10 mouse cellular contexts compared by ENCODE assay signal in the genomic region with DNA sequence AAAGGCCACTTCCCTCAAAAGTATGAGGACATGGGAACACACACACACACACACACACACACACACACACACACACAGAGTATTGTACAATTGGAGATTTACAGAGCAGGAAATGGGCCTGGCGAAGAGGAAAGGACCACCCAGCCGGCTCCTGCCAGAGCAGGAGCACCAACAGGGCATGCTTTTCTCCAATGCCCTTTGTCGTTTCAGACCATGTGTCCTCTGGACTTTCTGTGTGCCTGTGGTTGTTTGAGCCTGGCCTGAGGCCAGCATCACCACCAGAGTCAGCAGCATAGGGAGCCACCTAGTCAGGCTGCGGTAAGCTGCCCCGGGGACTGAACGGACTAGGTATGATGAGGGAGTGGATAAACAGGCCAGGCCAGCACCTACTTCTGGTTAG. TPM values are rescaled to one million over a fixed set of nuclear protein-coding genes. Genes with fewer than 3 reads are reported as not detected.
DNase-seq lines count a peak whose midpoint lies in the region; ATAC-seq lines count a peak whose summit lies in the region.
"Had no signal": no experiment of that assay in that cellular context is flagged by ENCODE, and none has a peak within 500 bp of the region (broad histone marks: within the 10 kb centered on the region; RNA-seq: fewer than 3 reads in every experiment).

No protein-coding gene starts in this region.

- no peak overlapping the region for H3K9ac ChIP-seq in heart, embryonic 16.5 days (ENCODE audit: low read length)
- H3K9ac ChIP-seq in limb, embryonic 11.5 days (ENCODE audit: low read length), result no peak overlapping the region
- no peak overlapping the region for H3K9ac ChIP-seq in stomach, embryonic 16.5 days (ENCODE audit: low read length)

- peak; percentile 41 for DNase-seq in ovary, postnatal 36 days (ENCODE audit: low spot score)
- no peak for DNase-seq in ovary, postnatal 14 days (ENCODE audit: low spot score)
- peak; percentile 44 for DNase-seq in limb, embryonic 11.5 days (ENCODE audit: low spot score)
- no peak for DNase-seq in left cerebral cortex, postnatal 14 days (ENCODE audit: low spot score in 2 of 2)
- DNase-seq in spleen, adult 12 weeks (ENCODE audit: low spot score), result no peak
- no peak for DNase-seq in left cerebral cortex, postnatal 25 days (ENCODE audit: low spot score in 2 of 2)

- no peaks in the 10 kb centered on the region for H3K27me3 ChIP-seq in heart, embryonic 16.5 days (ENCODE audit: control insufficient read depth, insufficient read depth, low read length)
- H3K27me3 ChIP-seq in limb, embryonic 11.5 days (ENCODE audit: control insufficient read depth, insufficient read depth, low read length), result no peaks in the 10 kb centered on the region
- H3K27me3 ChIP-seq in stomach, embryonic 16.5 days (ENCODE audit: control insufficient read depth, insufficient read depth, low read length), result no peaks in the 10 kb centered on the region

- peak; percentile 52; the same call in 1 of the 2 replicates for ATAC-seq in heart, embryonic 16.5 days (replicated peaks; ENCODE audit: extremely low read depth, insufficient read depth, low FRiP score)
- peak; percentile 39; the same call in 1 of the 2 replicates for ATAC-seq in limb, embryonic 11.5 days (ENCODE audit: insufficient number of reproducible peaks, low FRiP score, low TSS enrichment, low read depth)
- ATAC-seq in stomach, embryonic 16.5 days (ENCODE audit: insufficient read depth, low FRiP score), result peak; percentile 68
- ATAC-seq: Patski had no signal

- intact Hi-C loops in left cerebral cortex, postnatal 14 days (cut with DNase I), result no loop called here
- intact Hi-C loops in left cerebral cortex, postnatal 25 days (cut with DNase I), result no loop called here

- H3K4me2 ChIP-seq in heart, embryonic 16.5 days (ENCODE audit: low read depth, low read length), result no peak overlapping the region
- no peak overlapping the region for H3K4me2 ChIP-seq in limb, embryonic 11.5 days (ENCODE audit: low read depth, severe bottlenecking)
- H3K4me2 ChIP-seq in stomach, embryonic 16.5 days (ENCODE audit: low read depth, low read length), result no peak overlapping the region

- no peak overlapping the region for H3K4me3 ChIP-seq in heart, embryonic 16.5 days (ENCODE audit: low read length)
- H3K4me3 ChIP-seq in limb, embryonic 11.5 days (ENCODE audit: low read depth, low read length), result no peak overlapping the region
- H3K4me3 ChIP-seq in stomach, embryonic 16.5 days (replicated peaks; ENCODE audit: low read length), result no peak overlapping the region

- H3K4me1 ChIP-seq in heart, embryonic 16.5 days (ENCODE audit: control insufficient read depth, insufficient read depth, low read length), result peaks cover 4% of the 10 kb centered on the region; the same call in 1 of the 2 replicates
- no peaks in the 10 kb centered on the region for H3K4me1 ChIP-seq in limb, embryonic 11.5 days (ENCODE audit: control insufficient read depth, insufficient read depth, low read length)
- peaks cover 4% of the 10 kb centered on the region; the same call in 1 of the 2 replicates for H3K4me1 ChIP-seq in stomach, embryonic 16.5 days (ENCODE audit: control insufficient read depth, insufficient read depth, low read length)

- no peaks in the 10 kb centered on the region for H3K9me3 ChIP-seq in heart, embryonic 16.5 days (replicated peaks; ENCODE audit: control insufficient read depth, low read length)
- H3K9me3 ChIP-seq in limb, embryonic 11.5 days (ENCODE audit: control insufficient read depth, low read length), result no peaks in the 10 kb centered on the region
- no peaks in the 10 kb centered on the region for H3K9me3 ChIP-seq in stomach, embryonic 16.5 days (replicated peaks; ENCODE audit: control insufficient read depth, low read length)

- no peaks in the 10 kb centered on the region for H3K36me3 ChIP-seq in heart, embryonic 16.5 days (ENCODE audit: control insufficient read depth, insufficient read depth)
- no peaks in the 10 kb centered on the region for H3K36me3 ChIP-seq in limb, embryonic 11.5 days (ENCODE audit: control insufficient read depth, insufficient read depth, low read length)
- no peaks in the 10 kb centered on the region for H3K36me3 ChIP-seq in stomach, embryonic 16.5 days (ENCODE audit: control insufficient read depth, insufficient read depth, low read length)

- WGBS in heart, embryonic 16.5 days, result 32% methylated on average over 6 of the region's 6 CpGs
- 30% methylated on average over 6 of the region's 6 CpGs for WGBS in limb, embryonic 11.5 days
- 25% methylated on average over 6 of the region's 6 CpGs for WGBS in stomach, embryonic 16.5 days

- H3K27ac ChIP-seq in heart, embryonic 16.5 days (ENCODE audit: low read length), result no peak overlapping the region; the same call in 1 of the 2 replicates
- H3K27ac ChIP-seq in limb, embryonic 11.5 days (replicated peaks; ENCODE audit: low read depth, low read length), result no peak overlapping the region
- H3K27ac ChIP-seq in stomach, embryonic 16.5 days (ENCODE audit: low read length), result peak overlapping the region; percentile 74

RNA-seq across cellular contexts. Expression of gene Ppp1r16b, which starts 6.4 kb away (rescaled TPM):
- polyA plus RNA-seq in heart, embryonic 16.5 days (2015; fragmentation: Nextera tagmentation; extraction: Ambion mirVana), result 7.1 and 8.2 TPM in 2 replicates
- 4.1 and 4.6 TPM in 2 replicates for polyA plus RNA-seq in limb, embryonic 11.5 days (2014; fragmentation: Nextera tagmentation; extraction: Ambion mirVana)
- 3.5 and 4.1 TPM in 2 replicates for polyA plus RNA-seq in stomach, embryonic 16.5 days (2015; fragmentation: Nextera tagmentation; extraction: Ambion mirVana)
- 10 to 100 TPM; 74.2 to 76.5 TPM for total RNA-seq in left cerebral cortex, postnatal 14 days (2021)
- 100 to 1,000 TPM; 119 to 132 TPM for total RNA-seq in left cerebral cortex, postnatal 25 days (2021)

RNA-seq across cellular contexts. Expression of gene Actr5, which starts 34.1 kb away (rescaled TPM):
- polyA plus RNA-seq in heart, embryonic 16.5 days (2015; fragmentation: Nextera tagmentation; extraction: Ambion mirVana), result 5.6 and 6.1 TPM in 2 replicates
- polyA plus RNA-seq in limb, embryonic 11.5 days (2014; fragmentation: Nextera tagmentation; extraction: Ambion mirVana), result 16.4 and 20.6 TPM in 2 replicates
- 2.7 and 3.1 TPM in 2 replicates for polyA plus RNA-seq in stomach, embryonic 16.5 days (2015; fragmentation: Nextera tagmentation; extraction: Ambion mirVana)
- total RNA-seq in left cerebral cortex, postnatal 14 days (2021), result 10 to 100 TPM in 1 of 2 experiments, 1 to 10 TPM in 1; 9.1 to 10.1 TPM
- total RNA-seq in left cerebral cortex, postnatal 25 days (2021), result 1 to 10 TPM; 7.3 to 9.6 TPM

RNA-seq across cellular contexts. Expression of gene Slc32a1, which starts 48.3 kb away (rescaled TPM):
- not detected in 2 replicates for polyA plus RNA-seq in heart, embryonic 16.5 days (2015; fragmentation: Nextera tagmentation; extraction: Ambion mirVana)
- polyA plus RNA-seq in limb, embryonic 11.5 days (2014; fragmentation: Nextera tagmentation; extraction: Ambion mirVana), result not detected in 2 replicates
- polyA plus RNA-seq in stomach, embryonic 16.5 days (2015; fragmentation: Nextera tagmentation; extraction: Ambion mirVana), result not detected in 2 replicates
- 10 to 100 TPM; 89.6 to 100.0 TPM for total RNA-seq in left cerebral cortex, postnatal 14 days (2021)
- 100 to 1,000 TPM in 1 of 2 experiments, 10 to 100 TPM in 1; 81.8 to 112 TPM for total RNA-seq in left cerebral cortex, postnatal 25 days (2021)
- total RNA-seq: neutrophil, adult 5-6 weeks had no signal
- polyA plus RNA-seq: Patski had no signal

Comparison
In these comparisons a context has a peak if more than half of its experiments do, and no peak if none do; other contexts are left out.
1. DNase-seq: peak in ovary, postnatal 36 days (single experiment) and limb, embryonic 11.5 days (single experiment); none in ovary, postnatal 14 days (single experiment), left cerebral cortex, postnatal 14 days (0 of 2), spleen, adult 12 weeks (single experiment) and left cerebral cortex, postnatal 25 days (0 of 2).
2. Peak in every context shown above with its lines, with median percentiles within 50 percentile points of each other: ATAC-seq.